Mouse (Mus musculus) thymus, adult 18-20 months (tissue): Measurements from ENCODE around the gene Fabp3.

Source experiments
- DNase-seq, 2 experiments: peaks; one replicate each; pipeline ENCODE4 v3.0.0; 2022; ENCODE audit warnings: mixed read lengths in 2 of 2

Fabp3 gene

GRCm38 (mm10) chr4:130308231-130309081, at the start of gene Fabp3, which contains the start of gene Gm10570:
TSS of gene Fabp3 (plus strand) at chr4:130308595.
TSS of gene Gm10570 (minus strand) at chr4:130308674.
- DNase-seq: no peak

DNA sequence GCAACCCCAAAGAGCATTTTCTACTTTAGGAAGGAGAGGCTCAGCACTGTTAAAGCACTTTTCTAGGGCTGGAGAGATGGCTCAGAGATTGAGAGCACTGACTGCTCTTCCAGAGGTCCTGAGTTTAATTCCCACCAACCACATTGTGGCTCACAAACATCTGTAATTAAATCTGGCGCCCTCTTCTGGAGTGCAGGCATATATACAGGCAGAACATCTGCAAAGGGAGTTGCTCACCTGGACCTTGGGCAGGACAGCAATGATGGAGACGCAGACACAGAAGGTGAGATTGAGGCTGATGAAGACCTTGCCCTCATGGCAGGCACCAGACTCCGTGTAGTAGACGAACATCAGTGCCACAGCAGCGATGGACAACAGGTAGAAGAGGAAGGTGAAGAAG, 48.0 kb upstream of the Fabp3 start:
- no peak for DNase-seq

GRCm38 (mm10) chr4:130264131-130264530, 44.3 kb upstream of the Fabp3 start:
- no peak for DNase-seq

DNA sequence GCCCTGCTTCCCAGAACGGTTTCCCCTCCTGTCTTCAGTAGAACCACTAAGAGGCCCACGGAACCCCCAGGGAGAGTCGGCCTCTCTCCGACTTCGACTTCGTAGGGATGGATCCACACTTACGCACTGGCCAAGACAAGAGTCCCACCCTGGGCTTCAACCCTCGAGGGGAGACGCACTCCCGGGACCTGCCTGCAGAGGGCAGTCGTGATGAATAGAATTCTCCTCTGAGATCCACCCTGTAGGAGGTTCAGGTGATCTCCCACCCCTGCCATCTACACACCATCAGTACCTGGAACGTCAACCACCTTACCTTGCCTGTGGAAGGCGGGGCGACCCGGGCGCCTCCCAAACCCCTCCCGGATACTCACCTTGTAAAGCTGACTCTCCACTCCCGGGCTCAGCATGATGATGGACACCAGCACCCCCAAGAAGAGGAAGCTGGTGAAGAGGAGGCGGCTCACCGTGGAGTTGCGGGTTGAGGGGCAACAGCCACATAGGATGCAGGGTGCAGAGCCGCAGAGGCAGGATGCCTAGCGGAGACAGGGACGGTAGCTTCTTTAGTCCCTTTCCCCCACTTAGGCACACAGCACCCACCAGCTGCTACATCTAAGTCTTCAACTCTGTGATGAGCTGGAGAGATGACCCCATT, 43.6 kb upstream of the Fabp3 start:
- DNase-seq: peak; percentile 11 to 23

- no peak for DNase-seq
Measured at GRCm38 (mm10) chr4:130266601-130267000, 41.8 kb upstream of the Fabp3 start.

DNA sequence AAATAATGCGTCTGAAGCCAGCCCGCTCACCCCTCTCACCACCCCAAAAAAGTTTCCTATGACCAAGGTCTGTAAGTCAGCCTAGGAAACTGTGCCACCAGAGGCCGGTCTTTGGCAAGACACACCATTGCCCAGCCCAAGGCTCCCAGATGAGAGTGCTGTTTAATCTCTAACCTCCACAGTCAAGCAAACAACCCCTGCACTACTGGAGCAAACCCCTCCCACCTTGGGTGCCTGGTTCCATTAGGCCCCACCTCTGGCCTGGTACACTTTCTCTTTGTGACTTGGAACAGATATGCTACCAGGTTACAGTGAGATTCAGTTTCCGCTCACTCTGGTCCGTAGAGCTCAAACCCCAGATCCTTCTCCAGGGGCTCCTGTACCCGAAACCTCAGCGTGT, 41.3 kb upstream of the Fabp3 start:
- DNase-seq: no peak

GRCm38 (mm10) chr4:130268736-130269135, 39.7 kb upstream of the Fabp3 start:
- no peak for DNase-seq

- DNase-seq: no peak
Measured at GRCm38 (mm10) chr4:130270089-130270488, 38.3 kb upstream of the Fabp3 start.

- DNase-seq: no peak
Measured at GRCm38 (mm10) chr4:130270611-130271347, 37.6 kb upstream of the Fabp3 start.

DNA sequence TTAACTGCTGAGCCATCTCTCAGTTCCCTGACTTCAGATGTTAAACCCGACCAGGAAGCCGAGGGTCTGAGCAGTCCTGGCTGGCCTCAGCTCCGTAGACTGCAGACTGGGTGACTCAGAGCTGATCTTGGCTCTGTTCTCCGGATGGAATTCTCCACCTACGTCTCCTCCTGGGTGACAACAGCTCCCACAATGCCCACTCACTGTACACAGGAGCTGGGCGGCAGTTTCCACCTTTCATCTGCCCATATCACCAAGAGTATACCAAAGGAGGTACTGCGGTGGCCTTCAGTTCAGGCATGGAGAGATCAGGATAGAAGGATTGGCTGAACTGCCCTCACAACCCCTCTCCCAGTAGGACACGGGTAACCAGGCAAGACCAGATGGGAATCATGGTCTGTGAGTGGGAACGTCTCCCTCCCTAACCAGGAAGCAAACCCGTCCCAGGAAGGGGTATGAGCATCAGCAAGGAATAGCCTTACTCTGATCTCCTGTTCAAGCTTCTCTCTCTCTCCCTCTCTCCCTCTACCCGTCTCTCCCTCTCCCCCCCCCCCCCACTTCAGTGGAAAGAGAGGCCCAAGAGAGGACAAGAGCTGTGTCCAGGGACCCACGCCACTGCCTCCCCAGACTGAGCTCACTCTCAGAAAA, 34.6 kb upstream of the Fabp3 start:
- DNase-seq: no peak

GRCm38 (mm10) chr4:130274346-130275015, 33.9 kb upstream of the Fabp3 start:
- no peak for DNase-seq

GRCm38 (mm10) chr4:130275016-130275822, 33.2 kb upstream of the Fabp3 start:
- no peak for DNase-seq

DNA sequence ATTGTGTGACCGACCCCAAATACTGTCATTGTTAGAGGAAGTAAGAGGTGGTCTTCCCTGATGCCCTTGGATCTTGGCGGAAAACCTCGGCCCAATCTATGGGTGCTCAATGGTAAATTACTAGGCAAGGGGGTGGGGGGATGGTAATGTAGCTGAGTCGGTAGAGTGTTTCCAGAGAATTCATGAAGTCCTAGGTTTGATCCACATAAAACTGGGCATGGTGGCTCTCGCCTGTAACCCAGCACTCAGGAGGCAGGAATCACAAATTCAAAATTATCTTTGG, 32.6 kb upstream of the Fabp3 start:
- no peak for DNase-seq

DNA sequence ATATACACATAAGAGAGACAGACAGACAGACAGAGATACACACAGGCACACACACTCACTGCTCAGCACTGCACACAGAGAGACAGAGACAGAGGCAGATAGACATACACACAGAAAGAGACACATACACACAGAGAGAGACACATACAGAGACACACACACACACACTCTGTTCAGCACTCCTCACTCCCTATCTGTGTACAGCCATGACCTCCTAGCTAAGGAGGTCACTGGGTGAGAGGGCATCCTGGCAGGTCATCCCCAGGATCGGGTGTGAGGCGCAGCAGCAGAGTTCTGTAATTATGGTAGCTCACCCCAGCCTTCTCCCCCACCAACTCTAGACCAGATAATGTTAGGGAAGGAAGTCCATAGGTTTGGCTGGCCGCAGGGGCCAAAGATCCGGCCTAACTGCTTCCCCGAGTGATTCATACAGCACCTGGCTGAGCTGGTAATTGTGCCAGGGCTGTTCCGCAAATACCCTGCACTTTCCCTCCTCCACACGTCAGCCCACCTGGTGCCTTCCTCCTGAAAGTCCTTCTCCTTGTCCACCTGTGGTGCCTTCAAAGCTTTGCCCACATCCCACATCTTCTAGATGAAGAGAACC, 31.7 kb upstream of the Fabp3 start:
- DNase-seq: no peak

- no peak for DNase-seq
Measured at GRCm38 (mm10) chr4:130279105-130279504, 29.3 kb upstream of the Fabp3 start, which contains the start of gene Serinc2. TSS of gene Serinc2 (minus strand) at chr4:130279205.

DNA sequence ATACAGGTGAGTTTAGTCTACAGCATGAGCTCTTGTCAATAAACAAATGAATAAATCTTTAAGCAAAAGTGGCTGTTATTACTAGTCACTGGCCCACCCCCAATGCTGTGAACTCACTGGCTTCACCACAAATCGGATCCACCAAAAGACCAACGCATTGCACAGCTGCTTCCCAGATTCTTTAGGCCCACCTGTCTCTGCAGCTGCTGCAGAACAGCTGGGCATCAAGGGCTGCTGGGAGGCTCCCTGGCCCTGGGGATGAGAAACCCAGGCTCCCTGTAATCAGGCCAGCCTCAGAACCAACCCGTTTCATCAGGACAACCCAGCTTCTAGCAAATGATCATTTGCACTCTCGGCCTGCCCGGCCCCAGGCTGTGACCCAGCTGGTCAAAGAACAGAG, 25.5 kb upstream of the Fabp3 start:
- no peak for DNase-seq

DNA sequence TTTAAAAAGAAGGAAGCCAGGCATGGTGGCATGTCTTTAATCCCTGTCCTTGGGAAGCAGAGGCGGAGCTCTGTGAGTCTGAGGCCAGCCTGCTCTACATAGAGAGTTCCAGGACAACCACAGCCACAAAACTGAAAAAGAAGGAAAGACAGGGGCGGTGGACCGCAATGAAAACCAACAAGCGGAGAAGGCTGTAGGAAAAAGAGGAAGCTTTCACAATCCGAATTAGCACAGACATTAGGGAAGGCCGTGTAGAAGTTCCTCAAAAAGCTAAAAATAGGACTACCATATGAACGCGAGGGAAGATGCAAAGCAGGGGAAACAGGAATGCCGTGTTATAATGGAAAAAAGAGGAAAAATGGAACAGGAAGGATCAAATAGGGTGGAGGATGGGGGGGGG, 24.6 kb upstream of the Fabp3 start:
- no peak for DNase-seq

DNA sequence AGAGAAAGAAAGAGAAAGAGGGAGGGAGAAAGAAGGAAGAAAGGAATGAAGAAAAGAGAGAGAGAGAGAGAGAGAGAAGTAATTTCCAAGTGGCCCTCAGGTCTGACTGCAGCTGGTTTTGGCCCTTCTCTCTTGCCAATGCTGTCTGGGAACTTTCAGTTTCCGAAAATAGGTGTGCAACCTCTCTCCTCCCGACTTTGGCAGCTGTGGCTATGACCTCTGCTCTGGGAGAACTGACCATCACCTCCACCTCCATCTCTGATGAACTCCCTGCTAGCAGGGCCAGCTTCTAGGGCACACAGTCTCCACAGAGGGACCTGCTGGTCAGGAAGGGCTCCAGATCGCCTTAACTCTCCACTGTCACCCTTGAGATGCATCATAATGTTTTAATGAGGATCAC, 21.9 kb upstream of the Fabp3 start:
- no peak for DNase-seq

GRCm38 (mm10) chr4:130289824-130290223, 18.6 kb upstream of the Fabp3 start:
- DNase-seq: no peak

DNA sequence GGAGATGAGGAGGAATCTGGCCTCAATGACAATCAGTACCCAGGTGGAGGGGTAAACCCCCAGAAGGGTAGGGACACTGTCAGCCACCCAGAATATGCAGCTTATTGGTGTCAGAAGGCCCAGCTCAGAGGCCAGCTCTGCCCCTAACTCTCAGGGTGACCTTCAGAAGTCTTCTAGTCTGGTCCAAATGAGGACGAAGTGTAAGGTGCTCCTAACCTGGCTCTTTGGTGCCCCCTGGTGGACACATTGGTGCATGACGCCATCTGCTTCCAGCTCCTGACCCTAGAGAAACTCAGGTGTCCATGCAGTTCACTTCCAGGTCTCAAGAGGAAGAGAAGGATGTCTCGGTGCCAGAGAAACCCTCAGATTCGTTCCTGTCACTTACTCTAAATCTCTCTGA, 16.1 kb upstream of the Fabp3 start:
- peak in 1 of 2 experiments; percentile 15 for DNase-seq

DNA sequence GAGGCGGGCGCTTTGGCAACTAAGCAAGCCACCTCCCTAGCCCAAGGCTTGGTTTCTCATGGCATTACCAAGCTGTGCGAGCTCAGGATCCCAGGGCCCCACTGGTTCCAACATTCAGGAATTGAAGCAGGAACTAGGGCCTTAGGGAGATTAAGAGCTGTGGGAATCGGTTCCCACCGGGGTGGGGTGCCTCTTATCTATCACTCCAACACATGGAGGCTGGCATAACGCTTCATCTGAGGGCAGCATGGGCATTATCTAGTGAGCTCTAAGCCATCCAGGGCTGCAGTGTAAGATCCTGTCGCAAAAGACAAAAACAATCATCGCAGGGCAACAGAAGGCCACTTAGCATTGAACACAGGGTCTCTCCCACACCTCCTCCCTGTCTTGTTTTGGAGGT, 13.9 kb upstream of the Fabp3 start:
- DNase-seq: no peak
